Mouse (Mus musculus): ENCODE data around the gene Yes1. TPM values are rescaled to one million over a fixed set of nuclear protein-coding genes. Genes with fewer than 3 reads are reported as not detected.
A peak's percentile ranks its signal among the peaks of the same experiment; 100 is the strongest.
"Not testable (repeated sequence)": the region's sequence is repeated elsewhere in the genome, so short reads cannot be mapped to it uniquely, and the experiment has no call there.

The Yes1 gene
- polyA plus RNA-seq, 1 experiment from 2014 or later, result 25.8 TPM

DNA sequence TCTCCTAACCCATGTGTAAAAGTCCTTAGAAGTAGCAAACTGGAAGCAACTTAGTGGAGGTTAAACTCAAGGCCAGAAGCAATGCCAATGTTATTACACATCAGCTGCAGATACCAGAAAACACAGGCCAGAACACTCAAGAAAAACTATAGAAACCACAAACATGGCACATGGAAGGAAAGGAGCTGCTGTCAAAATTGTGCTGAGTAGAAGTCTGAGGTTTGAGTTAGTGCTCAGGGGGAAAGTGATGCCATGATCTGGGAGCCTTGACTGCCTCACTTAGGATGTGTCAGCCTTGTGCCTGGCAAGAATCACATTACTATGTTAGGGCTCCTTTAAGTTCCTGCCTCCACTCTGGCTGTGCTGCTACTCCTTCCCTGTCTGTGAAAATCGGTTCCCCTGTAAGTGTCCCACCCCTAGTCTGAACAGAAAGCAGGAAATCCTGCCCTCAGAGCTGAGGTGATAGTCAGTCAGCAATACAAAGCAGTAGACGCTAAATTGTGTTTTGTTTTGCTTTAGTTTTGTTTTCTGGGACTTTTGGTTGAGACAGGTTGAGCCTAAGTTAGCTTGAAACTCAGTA, 3.1 kb upstream of the Yes1 start:
- H3K4me3 ChIP-seq (replicated peaks; ENCODE audit: low read depth, low read length), result no peak overlapping the region
- no peak for ATAC-seq (replicated peaks; ENCODE audit: low FRiP score, low read depth)
- H3K4me1 ChIP-seq (replicated peaks; ENCODE audit: insufficient read depth, low read length), result 0 out of 2 replicates have a peak, but pooled peaks cover 5% of the 10 kb centered on the region
- H3K27ac ChIP-seq, result peak overlapping the region; percentile 43
- no peak for TF ChIP-seq CTCF (IDR thresholded peaks at IDR 0.05; ENCODE audit: low read depth)
- H3K36me3 ChIP-seq (ENCODE audit: insufficient read depth, low read length), result no peaks in the 10 kb centered on the region
- peak; percentile 58 for DNase-seq (ENCODE audit: low spot score)
- WGBS, result 3% methylated on average over 2 of the region's 2 CpGs
- H3K4me2 ChIP-seq (ENCODE audit: low read length), result no peak overlapping the region
- no peak overlapping the region for H3K9ac ChIP-seq (ENCODE audit: low read depth, low read length)
- H3K27me3 ChIP-seq (ENCODE audit: insufficient read depth, low read length), result no peaks in the 10 kb centered on the region
- H3K9me3 ChIP-seq (replicated peaks; ENCODE audit: low read length), result no peaks in the 10 kb centered on the region

DNA sequence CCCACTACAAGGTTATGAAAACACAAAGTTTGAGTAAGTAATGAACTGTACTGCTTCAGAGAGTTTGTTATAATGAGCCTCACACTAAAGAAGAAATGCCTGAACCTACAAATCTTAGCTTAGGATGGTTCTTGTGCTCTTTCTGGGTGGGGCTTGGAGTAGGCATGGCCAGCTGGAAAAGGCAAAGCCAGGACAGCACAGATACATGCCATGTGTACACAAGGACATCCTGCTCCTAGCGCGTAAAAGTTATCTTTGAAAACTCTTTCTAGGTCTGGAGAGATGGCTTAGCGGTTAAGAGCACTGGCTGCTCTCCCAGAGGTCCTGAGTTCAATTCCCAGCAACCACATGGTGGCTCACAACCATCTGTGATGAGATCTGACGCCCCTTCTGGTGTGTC, 2.5 kb upstream of the Yes1 start:
- no peaks in the 10 kb centered on the region for H3K27me3 ChIP-seq (ENCODE audit: insufficient read depth, low read length)
- WGBS, result 33% methylated on average over 4 of the region's 4 CpGs
- peak overlapping the region; percentile 43 for H3K27ac ChIP-seq
- H3K4me1 ChIP-seq (replicated peaks; ENCODE audit: insufficient read depth, low read length), result 0 out of 2 replicates have a peak, but pooled peaks cover 5% of the 10 kb centered on the region
- no peaks in the 10 kb centered on the region for H3K36me3 ChIP-seq (ENCODE audit: insufficient read depth, low read length)
- H3K9ac ChIP-seq (ENCODE audit: low read depth, low read length), result no peak overlapping the region
- no peak for TF ChIP-seq CTCF (IDR thresholded peaks at IDR 0.05; ENCODE audit: low read depth)
- no peak overlapping the region for H3K4me3 ChIP-seq (replicated peaks; ENCODE audit: low read depth, low read length)
- no peaks in the 10 kb centered on the region for H3K9me3 ChIP-seq (replicated peaks; ENCODE audit: low read length)
- no peak for ATAC-seq (replicated peaks; ENCODE audit: low FRiP score, low read depth)
- peak; percentile 48 for DNase-seq (ENCODE audit: low spot score)
- no peak overlapping the region for H3K4me2 ChIP-seq (ENCODE audit: low read length)

DNA sequence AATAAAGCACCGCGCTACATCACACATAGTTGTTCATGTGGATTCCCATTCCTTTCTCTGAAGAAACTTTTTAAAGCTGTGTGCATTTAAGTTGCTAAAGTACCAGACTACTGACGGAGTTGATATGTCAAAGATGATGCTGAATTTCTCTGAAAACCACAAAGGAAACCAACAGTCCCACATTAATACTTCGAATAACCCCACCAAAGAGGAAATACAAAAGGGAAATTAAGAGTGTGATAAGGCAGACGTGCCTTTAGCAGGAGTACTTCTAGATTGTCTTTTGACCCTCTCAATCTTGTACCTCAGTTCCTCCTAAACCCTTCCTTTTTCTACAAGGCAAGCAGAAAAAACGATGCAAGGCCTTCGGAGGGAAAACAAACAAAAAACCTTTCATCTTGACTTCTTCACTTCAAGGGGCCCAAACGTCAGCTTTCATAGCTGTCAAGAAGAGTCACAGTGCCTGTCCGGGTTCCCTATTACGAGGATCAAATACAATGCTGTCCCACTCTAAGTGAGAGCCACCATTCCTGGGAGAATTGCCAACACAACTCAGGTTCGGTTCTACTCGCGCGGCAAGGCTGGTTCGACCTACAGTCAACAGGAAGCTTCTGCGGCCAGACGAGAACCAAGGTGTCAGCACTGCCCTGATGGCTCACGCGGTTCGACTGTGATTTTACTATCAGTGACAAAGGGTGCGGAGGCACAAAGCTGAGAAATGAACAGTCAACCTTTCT, 739 bp upstream of the Yes1 start:
- Histone ChIP-seq H3K9me3 (replicated peaks; ENCODE audit: low read length) (no peaks in the 10 kb centered on the region), H3K9ac (ENCODE audit: low read depth, low read length) (peak overlapping the region; percentile 85), H3K4me2 (ENCODE audit: low read length) (peak overlapping the region; percentile 78), H3K27me3 (ENCODE audit: insufficient read depth, low read length) (no peaks in the 10 kb centered on the region), H3K36me3 (ENCODE audit: insufficient read depth, low read length) (no peaks in the 10 kb centered on the region), H3K27ac (peak overlapping the region; percentile 95), H3K4me3 (replicated peaks; ENCODE audit: low read depth, low read length) (peak overlapping the region; percentile 95), H3K4me1 (replicated peaks; ENCODE audit: insufficient read depth, low read length) (0 out of 2 replicates have a peak, but pooled peaks cover 5% of the 10 kb centered on the region)
- ATAC-seq (replicated peaks; ENCODE audit: low FRiP score, low read depth) (peak; percentile 26; the same call in 1 of the 2 replicates), DNase-seq (ENCODE audit: low spot score) (peak; percentile 65)
- no peak for TF ChIP-seq CTCF (IDR thresholded peaks at IDR 0.05; ENCODE audit: low read depth)
- WGBS, result 15% methylated on average over 21 of the region's 21 CpGs

DNA sequence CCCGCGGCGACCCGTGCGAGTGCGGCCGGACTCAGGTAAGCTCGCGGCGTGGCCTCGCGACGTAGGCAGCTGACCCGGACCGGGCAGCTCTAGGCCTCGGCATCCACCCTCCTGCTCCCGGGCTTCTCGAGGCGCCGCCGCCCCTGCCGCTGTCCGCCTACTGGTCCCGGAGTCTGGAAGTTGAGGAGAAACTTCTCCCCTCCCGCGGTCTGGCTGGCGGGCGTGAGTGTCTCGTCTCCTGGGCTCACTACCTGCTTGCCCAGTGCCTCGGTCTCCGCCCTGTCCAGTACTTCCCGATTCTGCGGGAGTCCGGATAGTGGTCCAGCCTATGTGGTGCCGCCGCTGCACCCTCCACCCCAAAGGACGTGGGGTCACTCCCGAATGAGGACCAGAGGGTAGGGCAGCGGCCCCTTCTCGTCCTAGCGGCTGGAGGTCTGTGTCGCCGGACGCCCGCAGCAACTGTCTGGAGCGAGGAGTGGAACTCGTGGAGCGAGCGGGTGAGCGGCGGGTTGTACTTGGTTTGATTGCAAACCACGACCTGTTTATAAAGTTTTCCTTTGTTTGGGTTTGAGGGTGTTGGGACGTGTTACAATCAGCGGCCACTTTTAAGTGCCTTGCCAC, 480 bp downstream of the Yes1 start:
- ATAC-seq (replicated peaks; ENCODE audit: low FRiP score, low read depth), result peak; percentile 73
- H3K4me1 ChIP-seq (replicated peaks; ENCODE audit: insufficient read depth, low read length), result 0 out of 2 replicates have a peak, but pooled peaks cover 5% of the 10 kb centered on the region
- under 1% methylated on average over 40 of the region's 54 CpGs for WGBS

DNA sequence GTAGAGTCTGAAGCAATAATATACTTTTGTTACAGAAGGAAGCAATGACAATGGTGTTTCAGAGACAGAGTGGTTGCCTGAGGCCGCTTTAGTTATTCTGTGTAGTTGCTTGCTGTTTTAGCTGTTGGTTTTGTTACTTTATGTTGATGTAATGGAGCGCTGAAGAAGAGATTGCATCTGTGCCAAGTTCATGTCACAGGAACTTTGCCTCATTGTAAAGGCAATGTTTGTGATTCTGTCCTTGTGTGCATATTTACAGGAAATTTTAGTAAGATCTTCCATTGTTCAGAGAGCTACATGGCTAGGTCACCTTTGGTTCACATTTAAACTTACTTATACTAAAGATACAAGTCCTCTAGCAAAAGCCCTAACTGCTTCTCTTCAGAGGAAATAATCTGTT, 3.3 kb downstream of the Yes1 start:
- TF ChIP-seq CTCF (IDR thresholded peaks at IDR 0.05; ENCODE audit: low read depth), result no peak
- H3K4me1 ChIP-seq (replicated peaks; ENCODE audit: insufficient read depth, low read length), result 0 out of 2 replicates have a peak, but pooled peaks cover 5% of the 10 kb centered on the region
- no peak overlapping the region for H3K27ac ChIP-seq
- H3K4me3 ChIP-seq (replicated peaks; ENCODE audit: low read depth, low read length), result no peak overlapping the region
- no peaks in the 10 kb centered on the region for H3K9me3 ChIP-seq (replicated peaks; ENCODE audit: low read length)
- WGBS, result 60% methylated on average over 2 of the region's 2 CpGs
- H3K4me2 ChIP-seq (ENCODE audit: low read length), result 0 out of 2 replicates have a peak overlapping the region, but pooled peaks have one; percentile 4
- no peak overlapping the region for H3K9ac ChIP-seq (ENCODE audit: low read depth, low read length)
- DNase-seq (ENCODE audit: low spot score) (peak; percentile 28), ATAC-seq (replicated peaks; ENCODE audit: low FRiP score, low read depth) (no peak)
- no peaks in the 10 kb centered on the region for H3K36me3 ChIP-seq (ENCODE audit: insufficient read depth, low read length)
- no peaks in the 10 kb centered on the region for H3K27me3 ChIP-seq (ENCODE audit: insufficient read depth, low read length)

More for the DNA sequence above, 480 bp downstream of the Yes1 start:
- Histone ChIP-seq H3K9me3 (replicated peaks; ENCODE audit: low read length) (no peaks in the 10 kb centered on the region), H3K27ac (peak overlapping the region; percentile 95), H3K9ac (ENCODE audit: low read depth, low read length) (peak overlapping the region; percentile 85), H3K4me3 (replicated peaks; ENCODE audit: low read depth, low read length) (peak overlapping the region; percentile 95), H3K4me2 (ENCODE audit: low read length) (peak overlapping the region; percentile 78), H3K36me3 (ENCODE audit: insufficient read depth, low read length) (no peaks in the 10 kb centered on the region), H3K27me3 (ENCODE audit: insufficient read depth, low read length) (no peaks in the 10 kb centered on the region)
- DNase-seq (ENCODE audit: low spot score), result peak; percentile 69
- TF ChIP-seq CTCF (IDR thresholded peaks at IDR 0.05; ENCODE audit: low read depth), result no peak

DNA sequence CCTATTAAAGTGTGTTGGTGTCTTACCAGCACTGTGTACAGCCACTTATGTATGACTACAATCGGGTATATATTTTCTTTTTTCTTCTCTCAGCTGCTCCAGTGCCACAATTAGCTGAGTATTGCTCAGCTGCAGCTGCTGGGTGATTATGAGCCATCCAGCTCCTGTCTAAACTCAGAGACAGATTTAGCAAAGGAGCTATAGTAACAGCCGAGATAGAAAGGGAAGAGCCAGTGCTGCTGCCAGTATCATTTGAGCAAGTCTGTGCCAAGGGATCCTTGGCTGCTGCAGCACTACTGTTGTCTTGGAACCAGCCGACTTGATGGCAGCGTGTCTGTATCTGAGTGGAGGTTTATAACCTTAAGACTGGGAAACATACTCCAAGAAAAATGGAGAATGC, 3.7 kb downstream of the Yes1 start:
- Histone ChIP-seq H3K9me3 (replicated peaks; ENCODE audit: low read length) (no peaks in the 10 kb centered on the region), H3K4me3 (replicated peaks; ENCODE audit: low read depth, low read length) (no peak overlapping the region), H3K27ac (no peak overlapping the region), H3K9ac (ENCODE audit: low read depth, low read length) (no peak overlapping the region), H3K4me2 (ENCODE audit: low read length) (0 out of 2 replicates have a peak overlapping the region, but pooled peaks have one; percentile 4), H3K4me1 (replicated peaks; ENCODE audit: insufficient read depth, low read length) (0 out of 2 replicates have a peak, but pooled peaks cover 5% of the 10 kb centered on the region), H3K27me3 (ENCODE audit: insufficient read depth, low read length) (no peaks in the 10 kb centered on the region), H3K36me3 (ENCODE audit: insufficient read depth, low read length) (no peaks in the 10 kb centered on the region)
- 63% methylated on average over 4 of the region's 4 CpGs for WGBS
- no peak for DNase-seq (ENCODE audit: low spot score)
- no peak for ATAC-seq (replicated peaks; ENCODE audit: low FRiP score, low read depth)
- TF ChIP-seq CTCF (IDR thresholded peaks at IDR 0.05; ENCODE audit: low read depth), result no peak

DNA sequence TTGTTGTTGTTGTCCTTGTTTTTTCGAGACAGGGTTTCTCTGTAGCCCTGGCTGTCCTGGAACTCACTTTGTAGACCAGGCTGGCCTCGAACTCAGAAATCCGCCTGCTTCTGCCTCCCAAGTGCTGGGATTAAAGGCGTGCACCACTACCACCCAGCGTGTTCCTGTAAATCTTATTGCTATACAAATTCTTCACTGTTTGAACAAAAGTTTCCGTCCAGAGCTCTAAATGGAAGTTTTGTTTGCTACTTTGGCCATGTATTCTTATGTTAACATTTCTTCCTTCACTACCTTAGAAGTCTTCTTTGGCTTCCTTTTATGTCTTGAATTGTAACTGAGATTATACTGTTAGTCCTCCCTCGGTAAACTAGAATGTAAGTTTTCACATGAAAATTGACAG, 5.5 kb downstream of the Yes1 start:
- not testable (repeated sequence) for H3K9me3 ChIP-seq (replicated peaks; ENCODE audit: low read length); DNase-seq (ENCODE audit: low spot score); H3K36me3 ChIP-seq (ENCODE audit: insufficient read depth, low read length); H3K27ac ChIP-seq; ATAC-seq (replicated peaks; ENCODE audit: low FRiP score, low read depth); H3K4me3 ChIP-seq (replicated peaks; ENCODE audit: low read depth, low read length); H3K4me2 ChIP-seq (ENCODE audit: low read length); H3K27me3 ChIP-seq (ENCODE audit: insufficient read depth, low read length); H3K9ac ChIP-seq (ENCODE audit: low read depth, low read length); H3K4me1 ChIP-seq (replicated peaks; ENCODE audit: insufficient read depth, low read length)
- WGBS, result 89% methylated on average over 7 of the region's 7 CpGs

Data from kidney, postnatal 0 days (tissue).